Mouse (Mus musculus) ES-Bruce4 (cell line): ENCODE measurements around the gene Hoxd13.

Experiments used
- CTCF ChIP-seq: IDR thresholded peaks from one replicate; pipeline ENCODE4 v1.8.1; 2011; ENCODE audit warnings: low read depth, low read length
- EP300 ChIP-seq: IDR thresholded peaks from 2 replicates; pipeline ENCODE4 v1.6.1; 2011; ENCODE audit warnings: low read depth, low read length; ENCODE audit not compliant: insufficient read depth

DNA sequence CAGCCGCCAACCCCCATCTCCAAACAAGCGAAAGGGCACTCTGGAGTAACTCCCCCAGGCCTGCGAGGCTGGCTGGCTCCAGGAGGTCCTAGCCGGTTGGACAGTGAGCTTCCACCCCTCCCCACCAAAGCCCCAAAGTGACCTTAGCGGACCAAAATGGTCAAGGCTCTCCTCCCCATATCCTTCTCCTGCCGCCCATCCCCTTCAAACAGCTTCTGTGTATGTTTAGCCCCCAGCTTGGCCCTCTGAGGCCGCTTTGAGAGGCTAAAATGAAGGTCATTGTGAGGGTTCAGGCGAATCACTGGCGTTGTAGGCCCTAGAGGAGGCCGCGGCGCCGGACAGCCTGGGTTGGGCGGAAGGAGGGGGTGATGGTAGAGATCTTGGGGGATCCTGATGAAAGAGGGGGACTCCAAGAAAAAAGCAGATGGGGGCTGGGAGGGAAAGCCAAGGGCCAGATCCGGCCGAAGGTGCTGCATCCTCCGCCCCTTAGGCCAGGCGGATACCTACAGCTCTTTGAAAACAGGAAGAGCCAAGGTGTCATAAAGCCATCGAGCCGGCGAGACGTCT is 32.5 kb downstream of the Hoxd13 start:
- TF ChIP-seq CTCF, result no peak
- TF ChIP-seq EP300, result no peak
